Mouse (Mus musculus) heart, embryonic 16.5 days (tissue): ENCODE results near the gene Ccm2l. TPM values are rescaled to one million over a fixed set of nuclear protein-coding genes. Genes with fewer than 3 reads are reported as not detected.

Source experiments
- ATAC-seq: fragments of 200-750 bp; cut with Nextera tagmentation; replicated peaks from 2 replicates; pipeline ENCODE4 v1.8.0; 2017; ENCODE audit warnings: moderate number of reproducible peaks; ENCODE audit not compliant: insufficient read depth, low FRiP score; ENCODE audit errors: extremely low read depth
- H3K27ac ChIP-seq: fragments of 300-500 bp; sonication (generic); 2 replicates; pipeline ENCODE4 v1.5.1; 2014; ENCODE audit warnings: mild to moderate bottlenecking, low read length, control low read depth, moderate library complexity
- H3K27me3 ChIP-seq: fragments of 300-500 bp; sonication (generic); 2 replicates; pipeline ENCODE4 v1.6.1; 2014; ENCODE audit warnings: low read length, mixed read lengths; ENCODE audit not compliant: control insufficient read depth, insufficient read depth
- H3K36me3 ChIP-seq: fragments of 300-500 bp; sonication (generic); 2 replicates; pipeline ENCODE4 v1.6.1; 2014; ENCODE audit not compliant: control insufficient read depth, insufficient read depth
- H3K4me1 ChIP-seq: fragments of 300-500 bp; sonication (generic); 2 replicates; pipeline ENCODE4 v1.6.1; 2014; ENCODE audit warnings: low read length, mixed read lengths; ENCODE audit not compliant: control insufficient read depth, insufficient read depth
- H3K4me2 ChIP-seq: fragments of 300-500 bp; sonication (generic); 2 replicates; pipeline ENCODE4 v1.6.1; 2014; ENCODE audit warnings: low read depth, mild to moderate bottlenecking, control low read depth, low read length
- H3K4me3 ChIP-seq: fragments of 300-500 bp; sonication (generic); 2 replicates; pipeline ENCODE4 v1.5.1; 2014; ENCODE audit warnings: mild to moderate bottlenecking, control low read depth, low read length
- H3K9ac ChIP-seq: fragments of 300-500 bp; sonication (generic); 2 replicates; pipeline ENCODE4 v1.6.1; 2014; ENCODE audit warnings: low read length, control low read depth
- H3K9me3 ChIP-seq: fragments of 300-500 bp; sonication (generic); replicated peaks from 2 replicates; pipeline ENCODE4 v1.6.1; 2016; ENCODE audit warnings: low read length; ENCODE audit not compliant: control insufficient read depth
- WGBS: fragments of 180-500 bp; shearing (Covaris S2); extraction: QIAGEN DNeasy Blood & Tissue Kit; methylation state at CpG from one replicate; pipeline ENCODE4 v1.1.7; 2014; 5-methylcytosine and 5-hydroxymethylcytosine counted together
- polyA plus RNA-seq: library from polyadenylated mRNA; unstranded; fragments of >200 nt; fragmentation: Nextera tagmentation; extraction: Ambion mirVana; gene quantifications from 2 replicates; pipeline ENCODE4 v1.2.1, GENCODE M21; 2015

Gene Ccm2l
- polyA plus RNA-seq, 1 experiment from 2014 or later, result 3.0 TPM

GRCm38 (mm10) chr2:153107046-153107766, 41.5 kb downstream of the Ccm2l start:
- Histone ChIP-seq H3K9me3 (no peaks in the 10 kb centered on the region), H3K4me3 (peak overlapping the region; percentile 40), H3K4me2 (peak overlapping the region; percentile 72), H3K9ac (no peak overlapping the region), H3K27ac (no peak overlapping the region), H3K27me3 (peaks cover 45% of the 10 kb centered on the region), H3K36me3 (no peaks in the 10 kb centered on the region), H3K4me1 (peaks cover 7% of the 10 kb centered on the region; the same call in 1 of the 2 replicates)
- 37% methylated on average over 23 of the region's 23 CpGs for WGBS
- no peak for ATAC-seq

- 4% methylated on average over 15 of the region's 15 CpGs for WGBS
- H3K27ac ChIP-seq, result no peak overlapping the region
- peak overlapping the region; percentile 72 for H3K4me2 ChIP-seq
- ATAC-seq, result no peak
- H3K27me3 ChIP-seq, result peaks cover 45% of the 10 kb centered on the region
- H3K4me1 ChIP-seq, result peaks cover 7% of the 10 kb centered on the region; the same call in 1 of the 2 replicates
- no peaks in the 10 kb centered on the region for H3K36me3 ChIP-seq
- H3K9ac ChIP-seq, result no peak overlapping the region
- no peaks in the 10 kb centered on the region for H3K9me3 ChIP-seq
- H3K4me3 ChIP-seq, result peak overlapping the region; percentile 40
These were observed 42.0 kb downstream of the Ccm2l start for GRCm38 (mm10) chr2:153107802-153108201.

DNA sequence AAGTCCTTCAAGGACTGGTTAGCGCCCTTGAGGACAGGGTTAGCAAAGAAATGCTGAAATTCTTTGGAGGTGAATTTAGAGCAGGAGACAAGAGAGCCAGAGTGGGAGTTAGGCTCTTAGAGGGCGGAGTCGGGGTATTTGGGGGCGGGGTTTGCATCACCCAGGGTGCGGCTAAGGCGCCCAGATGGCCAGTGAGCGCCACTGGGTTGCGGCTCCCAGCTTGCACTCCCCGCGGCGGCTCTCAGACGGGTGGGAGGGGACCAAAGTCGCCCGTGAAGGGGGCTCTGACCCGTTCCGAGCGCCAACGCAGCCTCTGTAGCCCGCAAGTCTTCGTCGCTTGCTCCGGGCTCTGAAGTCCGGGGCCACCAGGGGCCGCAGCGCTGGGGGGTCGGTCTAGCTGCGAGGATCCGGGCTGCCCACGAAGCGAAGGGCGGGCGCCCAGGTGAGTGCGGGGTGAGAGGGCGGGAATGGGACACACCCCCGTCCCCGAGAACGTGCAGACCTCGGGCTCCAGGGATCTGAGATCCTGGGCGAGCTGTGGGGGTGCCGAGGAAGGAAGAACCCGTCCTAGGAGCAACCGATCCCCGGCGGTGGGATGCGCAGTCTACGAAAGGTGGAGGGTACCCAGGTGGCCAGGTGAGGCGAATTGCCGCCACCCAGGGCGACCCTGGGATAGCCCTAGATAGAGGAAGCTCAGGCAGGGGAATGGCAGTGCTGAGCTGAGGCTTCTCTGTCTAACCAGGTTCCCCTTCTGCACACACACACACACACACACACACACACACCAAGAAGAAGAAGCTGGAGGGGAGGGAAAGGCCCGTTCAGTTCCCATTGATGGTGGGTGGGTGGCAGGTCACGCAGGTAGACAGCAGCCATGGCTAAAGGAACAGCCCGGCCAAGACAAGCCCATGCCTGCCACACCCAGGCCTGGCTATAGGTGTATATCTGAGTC, 42.8 kb downstream of the Ccm2l start, which contains the start of gene Hck:
TSS of gene Hck (plus strand) at position 156 of the 952 bp plus-strand sequence.
- peaks cover 45% of the 10 kb centered on the region for H3K27me3 ChIP-seq
- WGBS, result 4% methylated on average over 52 of the region's 52 CpGs
- H3K9me3 ChIP-seq, result no peaks in the 10 kb centered on the region
- H3K4me1 ChIP-seq, result peaks cover 7% of the 10 kb centered on the region; the same call in 1 of the 2 replicates
- H3K9ac ChIP-seq, result peak within 1 kb of the TSS; percentile 2; the same call in 1 of the 2 replicates
- peak; percentile 28 for ATAC-seq
- H3K4me3 ChIP-seq, result peak within 1 kb of the TSS; percentile 40
- H3K4me2 ChIP-seq, result peak within 1 kb of the TSS; percentile 72
- H3K36me3 ChIP-seq, result no peaks in the 10 kb centered on the region
- H3K27ac ChIP-seq, result no peak within 1 kb of the TSS

DNA sequence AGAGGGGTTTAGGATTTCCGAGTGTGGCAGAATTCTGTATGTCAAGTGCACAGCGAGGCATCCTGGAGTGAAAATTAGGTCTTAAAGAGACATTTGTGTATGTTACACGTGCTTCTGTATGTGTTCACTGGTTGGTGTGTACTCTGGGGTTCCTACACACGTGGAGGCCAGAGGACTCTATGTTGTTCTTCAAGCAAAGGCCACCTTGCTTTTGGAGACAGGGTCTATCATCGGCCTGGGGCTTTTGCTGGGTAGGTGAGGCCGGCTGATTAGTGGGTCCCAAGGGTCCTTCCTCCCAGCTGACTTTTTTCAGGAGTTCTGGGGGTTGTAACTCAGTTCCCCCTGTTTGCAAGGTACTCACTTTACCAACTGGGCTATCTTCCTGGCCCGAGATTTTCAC, 43.8 kb downstream of the Ccm2l start:
- H3K27me3 ChIP-seq, result peaks cover 45% of the 10 kb centered on the region
- no peak overlapping the region for H3K9ac ChIP-seq
- H3K36me3 ChIP-seq, result no peaks in the 10 kb centered on the region
- H3K4me1 ChIP-seq, result peaks cover 7% of the 10 kb centered on the region; the same call in 1 of the 2 replicates
- no peak overlapping the region for H3K4me3 ChIP-seq
- no peaks in the 10 kb centered on the region for H3K9me3 ChIP-seq
- no peak overlapping the region for H3K4me2 ChIP-seq
- no peak for ATAC-seq
- H3K27ac ChIP-seq, result no peak overlapping the region
- WGBS, result 70% methylated on average over 7 of the region's 7 CpGs

DNA sequence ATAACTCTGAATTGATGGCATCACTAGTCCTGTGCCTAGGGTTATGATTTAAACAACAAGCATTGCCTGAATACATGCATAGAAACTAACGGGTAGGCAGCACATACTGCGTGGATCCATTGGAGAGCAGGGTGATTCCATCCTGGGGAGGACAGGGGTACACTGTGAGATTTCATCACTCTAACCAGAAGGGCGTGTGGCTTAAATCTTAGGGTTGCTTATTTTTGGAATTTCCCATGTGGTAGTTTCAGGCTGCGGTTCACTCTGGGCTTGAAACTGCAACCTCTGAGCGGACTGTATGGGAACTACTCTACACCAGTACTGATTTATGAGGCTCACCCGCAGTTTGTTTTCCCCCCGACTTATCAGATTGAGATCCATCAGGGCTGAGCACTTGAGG, 45.5 kb downstream of the Ccm2l start:
- Histone ChIP-seq H3K4me3 (no peak overlapping the region), H3K36me3 (no peaks in the 10 kb centered on the region), H3K9me3 (no peaks in the 10 kb centered on the region), H3K4me2 (no peak overlapping the region), H3K27me3 (peaks cover 45% of the 10 kb centered on the region), H3K9ac (no peak overlapping the region), H3K27ac (no peak overlapping the region), H3K4me1 (peaks cover 7% of the 10 kb centered on the region; the same call in 1 of the 2 replicates)
- ATAC-seq, result no peak
- 80% methylated on average over 7 of the region's 7 CpGs for WGBS

DNA sequence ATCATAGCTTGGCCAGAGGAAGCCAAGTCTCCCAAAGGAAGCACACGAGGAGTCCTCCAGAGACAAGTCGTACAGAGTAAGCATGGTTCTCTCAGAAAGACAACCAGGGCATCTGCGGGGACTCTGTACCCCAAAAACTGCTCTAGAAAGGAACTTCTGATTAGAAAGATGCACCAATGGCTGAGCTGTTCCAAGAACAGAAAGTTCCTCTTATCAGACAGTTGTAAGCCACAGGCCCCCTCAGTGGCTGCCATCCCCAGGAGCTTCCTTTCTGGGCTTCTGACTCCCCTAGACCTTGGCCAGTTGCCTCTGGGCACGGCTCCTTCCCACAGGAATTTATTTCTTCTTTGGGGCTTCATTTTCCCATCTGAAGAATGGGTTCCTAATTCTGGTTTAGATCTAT, 49.9 kb downstream of the Ccm2l start:
- Histone ChIP-seq H3K9me3 (no peaks in the 10 kb centered on the region), H3K9ac (no peak overlapping the region), H3K27ac (no peak overlapping the region), H3K36me3 (no peaks in the 10 kb centered on the region), H3K4me1 (no peaks in the 10 kb centered on the region), H3K27me3 (peaks cover 5% of the 10 kb centered on the region; the same call in 1 of the 2 replicates), H3K4me2 (no peak overlapping the region), H3K4me3 (no peak overlapping the region)
- ATAC-seq, result no peak
- 70% methylated on average over 4 of the region's 4 CpGs for WGBS

DNA sequence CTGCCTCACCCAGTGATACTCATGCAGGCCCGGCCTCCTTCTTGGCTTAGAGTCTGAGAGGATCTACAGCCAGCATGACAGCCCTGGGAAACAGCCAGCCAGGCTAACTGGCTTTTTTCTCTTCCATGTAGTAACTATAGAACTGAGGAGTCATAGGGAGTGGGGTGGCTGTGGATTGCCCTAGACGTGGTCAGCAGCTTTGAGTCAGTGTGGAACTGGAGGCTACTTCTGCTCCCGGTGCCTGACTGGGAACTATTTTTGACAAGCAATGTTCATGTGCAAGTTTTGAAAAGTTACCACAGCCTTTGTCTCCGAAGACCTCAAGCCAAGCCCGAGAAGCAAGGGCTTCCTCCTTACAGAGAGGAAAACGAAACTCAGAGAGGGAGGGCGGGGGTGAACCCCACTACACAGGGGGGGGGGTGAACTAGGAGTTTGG, 51.3 kb downstream of the Ccm2l start:
- Histone ChIP-seq H3K36me3 (no peaks in the 10 kb centered on the region), H3K9me3 (no peaks in the 10 kb centered on the region), H3K4me2 (no peak overlapping the region), H3K9ac (no peak overlapping the region), H3K27me3 (no peaks in the 10 kb centered on the region), H3K27ac (no peak overlapping the region; the same call in 1 of the 2 replicates), H3K4me1 (no peaks in the 10 kb centered on the region), H3K4me3 (no peak overlapping the region)
- ATAC-seq, result no peak
- WGBS, result 61% methylated on average over 7 of the region's 7 CpGs

DNA sequence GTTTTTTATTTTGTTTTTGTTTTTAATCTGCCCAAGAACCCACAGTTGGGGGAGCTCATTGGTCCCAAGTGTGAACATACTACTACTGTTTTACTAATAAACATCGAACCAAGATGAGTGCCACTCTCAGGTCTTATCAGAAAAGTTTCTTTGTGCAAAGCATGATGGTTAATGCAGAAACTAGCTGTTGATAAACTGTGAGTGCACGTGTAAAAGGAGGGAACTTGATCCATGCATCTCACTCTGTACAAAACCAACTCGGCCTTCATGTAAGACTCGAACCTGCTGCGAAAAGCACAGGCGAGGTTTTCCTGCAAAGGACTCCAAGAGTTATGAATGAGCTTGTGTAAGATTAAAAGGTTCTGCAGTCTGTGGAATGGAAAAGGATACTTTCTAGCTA, 53.7 kb downstream of the Ccm2l start:
- Histone ChIP-seq H3K4me1 (no peaks in the 10 kb centered on the region), H3K9ac (no peak overlapping the region), H3K27me3 (no peaks in the 10 kb centered on the region), H3K36me3 (no peaks in the 10 kb centered on the region), H3K4me3 (no peak overlapping the region), H3K27ac (no peak overlapping the region), H3K4me2 (no peak overlapping the region), H3K9me3 (no peaks in the 10 kb centered on the region)
- ATAC-seq, result no peak
- 74% methylated on average over 6 of the region's 6 CpGs for WGBS
